Mouse (Mus musculus) cerebellum, adult 11-12 months (tissue): ENCODE data around the gene Dyrk1a.
A peak's percentile ranks its signal among the peaks of the same experiment; 100 is the strongest.

Experiments
- DNase-seq: peaks from one replicate; pipeline ENCODE4 v3.0.0; 2022

The Dyrk1a gene

GRCm38 (mm10) chr16:94559782-94560181, 10.0 kb upstream of the Dyrk1a start:
- no peak for DNase-seq

GRCm38 (mm10) chr16:94560618-94561017, 9.2 kb upstream of the Dyrk1a start:
- no peak for DNase-seq

- DNase-seq: no peak
These were observed 3.7 kb upstream of the Dyrk1a start for GRCm38 (mm10) chr16:94566124-94566523.

- DNase-seq: peak; percentile 48
These were observed 2.8 kb upstream of the Dyrk1a start for GRCm38 (mm10) chr16:94566834-94567585.

GRCm38 (mm10) chr16:94567751-94568150, 2.1 kb upstream of the Dyrk1a start:
- peak; percentile 47 for DNase-seq

GRCm38 (mm10) chr16:94568335-94569228, 1.2 kb upstream of the Dyrk1a start:
- no peak for DNase-seq

GRCm38 (mm10) chr16:94570361-94571041, 691 bp downstream of the Dyrk1a start:
- peak; percentile 75 for DNase-seq

- DNase-seq: no peak
These were observed 1.5 kb downstream of the Dyrk1a start for GRCm38 (mm10) chr16:94571111-94571993.

GRCm38 (mm10) chr16:94572422-94572821, 2.6 kb downstream of the Dyrk1a start:
- no peak for DNase-seq

GRCm38 (mm10) chr16:94574025-94574717, 4.4 kb downstream of the Dyrk1a start:
- no peak for DNase-seq

- no peak for DNase-seq
These were observed 4.9 kb downstream of the Dyrk1a start for GRCm38 (mm10) chr16:94574718-94575094.

GRCm38 (mm10) chr16:94575757-94576156, 5.9 kb downstream of the Dyrk1a start:
- DNase-seq: no peak

GRCm38 (mm10) chr16:94579348-94579747, 9.5 kb downstream of the Dyrk1a start:
- DNase-seq: no peak

GRCm38 (mm10) chr16:94580844-94581405, 11.1 kb downstream of the Dyrk1a start:
- no peak for DNase-seq

GRCm38 (mm10) chr16:94586349-94586990, 16.7 kb downstream of the Dyrk1a start:
- DNase-seq: no peak

- no peak for DNase-seq
These were observed 17.7 kb downstream of the Dyrk1a start for GRCm38 (mm10) chr16:94587461-94587860.

GRCm38 (mm10) chr16:94588171-94588570, 18.4 kb downstream of the Dyrk1a start:
- peak; percentile 36 for DNase-seq

- DNase-seq: no peak
These were observed 19.2 kb downstream of the Dyrk1a start for GRCm38 (mm10) chr16:94588974-94589373.

GRCm38 (mm10) chr16:94589648-94590047, 19.8 kb downstream of the Dyrk1a start:
- DNase-seq: no peak

GRCm38 (mm10) chr16:94590214-94590613, 20.4 kb downstream of the Dyrk1a start:
- DNase-seq: no peak

GRCm38 (mm10) chr16:94590977-94591376, 21.2 kb downstream of the Dyrk1a start:
- no peak for DNase-seq
